Mouse (Mus musculus) embryo, embryonic 10.5 days (tissue): Measurements from ENCODE around the gene Smyd3.

Experiments
- DNase-seq: peaks from one replicate; pipeline ENCODE4 v3.0.0-alpha.2; 2015; ENCODE audit warnings: low spot score

Gene Smyd3

GRCm38 (mm10) chr1:178940353-178940752, 577.5 kb downstream of the Smyd3 start:
- no peak for DNase-seq

- no peak for DNase-seq
Measured at GRCm38 (mm10) chr1:178936976-178937375, 580.9 kb downstream of the Smyd3 start.

GRCm38 (mm10) chr1:178936457-178936856, 581.4 kb downstream of the Smyd3 start:
- DNase-seq = no peak

- no peak for DNase-seq
Measured at GRCm38 (mm10) chr1:178933953-178934637, 583.7 kb downstream of the Smyd3 start.

- DNase-seq = no peak
Measured at GRCm38 (mm10) chr1:178929531-178929930, 588.3 kb downstream of the Smyd3 start.

GRCm38 (mm10) chr1:178924492-178925183, 593.2 kb downstream of the Smyd3 start:
- no peak for DNase-seq

- no peak for DNase-seq
Measured at GRCm38 (mm10) chr1:178917194-178917902, 600.5 kb downstream of the Smyd3 start.

- no peak for DNase-seq
Measured at GRCm38 (mm10) chr1:178915056-178915455, 602.8 kb downstream of the Smyd3 start.

GRCm38 (mm10) chr1:178912936-178913716, 604.7 kb downstream of the Smyd3 start:
- no peak for DNase-seq

- DNase-seq = no peak
Measured at GRCm38 (mm10) chr1:178910951-178911350, 606.9 kb downstream of the Smyd3 start.
